Mouse (Mus musculus) stomach, postnatal 0 days (tissue): ENCODE results near the gene Masp1. TPM values are rescaled to one million over a fixed set of nuclear protein-coding genes. Genes with fewer than 3 reads are reported as not detected.

Experiments
- ATAC-seq: fragments of 200-750 bp; cut with Nextera tagmentation; 2 replicates; pipeline ENCODE4 v1.8.0; 2017; ENCODE audit not compliant: low FRiP score, low TSS enrichment
- DNase-seq: peaks from one replicate; pipeline ENCODE4 v3.0.0-alpha.2; 2016; ENCODE audit warnings: low spot score
- H3K27ac ChIP-seq: fragments of 300-500 bp; sonication (generic); replicated peaks from 2 replicates; pipeline ENCODE4 v1.5.1; 2014; ENCODE audit warnings: mild to moderate bottlenecking, control low read depth
- H3K27me3 ChIP-seq: fragments of 300-500 bp; sonication (generic); 2 replicates; pipeline ENCODE4 v1.6.1; 2014; ENCODE audit warnings: low read length; ENCODE audit not compliant: control insufficient read depth, insufficient read depth
- H3K36me3 ChIP-seq: fragments of 300-500 bp; sonication (generic); 2 replicates; pipeline ENCODE4 v1.6.1; 2014; ENCODE audit warnings: low read length, mixed read lengths; ENCODE audit not compliant: control insufficient read depth, insufficient read depth
- H3K4me1 ChIP-seq: fragments of 300-500 bp; sonication (generic); replicated peaks from 2 replicates; pipeline ENCODE4 v1.6.1; 2014; ENCODE audit warnings: antibody characterized with exemption; ENCODE audit not compliant: control insufficient read depth, insufficient read depth
- H3K4me2 ChIP-seq: fragments of 300-500 bp; sonication (generic); replicated peaks from 2 replicates; pipeline ENCODE4 v1.6.1; 2014; ENCODE audit warnings: low read depth, mild to moderate bottlenecking, control low read depth, moderate library complexity
- H3K4me3 ChIP-seq: fragments of 300-500 bp; sonication (generic); 2 replicates; pipeline ENCODE4 v1.5.1; 2014; ENCODE audit warnings: low read depth, low read length, control low read depth
- H3K9ac ChIP-seq: fragments of 300-500 bp; sonication (generic); 2 replicates; pipeline ENCODE4 v1.6.1; 2014; ENCODE audit warnings: mild to moderate bottlenecking, low read length, control low read depth, mixed read lengths
- H3K9me3 ChIP-seq: fragments of 300-500 bp; sonication (generic); 2 replicates; pipeline ENCODE4 v1.6.1; 2016; ENCODE audit warnings: low read length; ENCODE audit not compliant: control insufficient read depth
- CTCF ChIP-seq: IDR thresholded peaks from 2 replicates; pipeline ENCODE4 v1.5.1; 2016; ENCODE audit warnings: antibody characterized with exemption, low read depth, mild to moderate bottlenecking, moderate library complexity
- EP300 ChIP-seq: optimal IDR thresholded peaks from 2 replicates; pipeline ENCODE3; 2016; ENCODE audit warnings: antibody characterized with exemption
- WGBS: fragments of 180-500 bp; shearing (Covaris S2); extraction: QIAGEN DNeasy Blood & Tissue Kit; methylation state at CpG from one replicate; pipeline ENCODE4 v1.1.7; 2014; 5-methylcytosine and 5-hydroxymethylcytosine counted together
- polyA plus RNA-seq: library from polyadenylated mRNA; unstranded; fragments of >200 nt; fragmentation: Nextera tagmentation; extraction: Ambion mirVana; gene quantifications from 2 replicates; pipeline ENCODE4 v1.2.1, GENCODE M21; 2015

Masp1 gene
- polyA plus RNA-seq, 1 experiment from 2014 or later = 0.68 TPM

GRCm38 (mm10) chr16:23497881-23498280 lies 22.7 kb downstream of the Masp1 start:
- Histone ChIP-seq H3K36me3 (no peaks in the 10 kb centered on the region), H3K27me3 (no peaks in the 10 kb centered on the region), H3K9ac (no peak overlapping the region), H3K4me1 (no peaks in the 10 kb centered on the region), H3K4me2 (no peak overlapping the region), H3K27ac (no peak overlapping the region), H3K4me3 (no peak overlapping the region), H3K9me3 (no peaks in the 10 kb centered on the region)
- DNase-seq = no peak
- no peak for ATAC-seq
- 29% methylated on average over 1 of the region's 1 CpGs for WGBS
- TF ChIP-seq CTCF (no peak), EP300 (no peak)

DNA sequence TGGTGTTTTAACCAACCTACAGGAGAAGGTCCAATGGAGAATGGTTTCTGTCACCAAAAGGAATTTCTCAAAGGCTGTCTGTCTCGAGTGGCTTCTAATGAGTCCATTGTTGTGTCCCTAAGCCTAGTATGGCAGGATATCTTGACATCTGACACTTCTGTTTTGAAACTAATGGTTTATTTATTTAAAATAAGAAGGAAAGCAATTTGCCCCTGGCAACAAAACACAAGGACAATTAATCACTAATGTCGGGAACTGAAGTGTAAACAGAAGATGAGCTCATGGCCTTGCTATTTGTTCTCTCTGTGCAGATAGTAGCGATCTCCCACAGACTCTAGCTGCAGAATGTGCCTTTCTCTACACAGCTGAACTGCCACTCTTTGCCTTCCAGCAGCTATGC lies 23.2 kb downstream of the Masp1 start:
- TF ChIP-seq CTCF (no peak), EP300 (no peak)
- no peak for DNase-seq
- H3K9ac ChIP-seq = no peak overlapping the region

DNA sequence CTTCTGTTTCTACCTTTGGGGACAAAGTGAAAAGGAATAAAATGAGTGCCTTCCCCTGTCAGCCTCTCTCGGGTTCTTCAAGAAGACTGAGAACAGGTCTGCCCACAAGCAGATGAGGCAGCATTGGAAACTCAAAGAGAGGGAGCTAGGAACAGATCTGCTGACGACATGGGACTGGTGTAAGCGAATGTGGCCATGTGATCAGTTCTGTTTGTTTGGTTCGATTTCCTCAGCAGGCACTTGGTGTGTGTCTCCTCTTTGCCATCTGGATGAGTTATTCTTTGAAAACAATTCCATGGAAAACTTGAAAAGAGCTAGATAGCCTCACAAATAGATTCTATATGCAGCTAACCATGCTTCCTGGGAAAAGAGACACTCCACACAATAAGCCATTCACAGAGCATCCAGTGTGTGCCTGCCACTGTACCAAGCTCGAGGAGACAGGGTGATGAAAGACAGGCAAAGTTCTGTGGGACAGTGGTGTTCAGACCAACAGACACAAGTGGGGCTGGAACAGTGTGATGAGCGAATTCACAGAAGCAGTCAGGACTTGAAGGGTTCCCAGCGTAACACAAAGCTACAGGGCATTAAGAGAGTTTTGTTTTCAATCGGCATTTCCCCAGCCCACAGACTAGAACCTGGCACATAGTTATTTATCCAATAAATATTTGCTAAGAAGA lies 24.2 kb downstream of the Masp1 start:
- no peak for TF ChIP-seq EP300
- TF ChIP-seq CTCF = no peak
- Histone ChIP-seq H3K4me1 (no peaks in the 10 kb centered on the region), H3K36me3 (no peaks in the 10 kb centered on the region), H3K9ac (no peak overlapping the region), H3K4me2 (no peak overlapping the region), H3K27ac (no peak overlapping the region), H3K4me3 (no peak overlapping the region), H3K27me3 (no peaks in the 10 kb centered on the region), H3K9me3 (no peaks in the 10 kb centered on the region)
- 63% methylated on average over 8 of the region's 8 CpGs for WGBS
- DNase-seq = no peak
- ATAC-seq = no peak

More for the DNA sequence above, 23.2 kb downstream of the Masp1 start:
- Histone ChIP-seq H3K9me3 (no peaks in the 10 kb centered on the region), H3K36me3 (no peaks in the 10 kb centered on the region), H3K27ac (no peak overlapping the region), H3K4me1 (no peaks in the 10 kb centered on the region), H3K27me3 (no peaks in the 10 kb centered on the region), H3K4me3 (no peak overlapping the region), H3K4me2 (no peak overlapping the region; the same call in 1 of the 2 replicates)
- peak; percentile 73; the same call in 1 of the 2 replicates for ATAC-seq
- 10% methylated on average over 3 of the region's 3 CpGs for WGBS

DNA sequence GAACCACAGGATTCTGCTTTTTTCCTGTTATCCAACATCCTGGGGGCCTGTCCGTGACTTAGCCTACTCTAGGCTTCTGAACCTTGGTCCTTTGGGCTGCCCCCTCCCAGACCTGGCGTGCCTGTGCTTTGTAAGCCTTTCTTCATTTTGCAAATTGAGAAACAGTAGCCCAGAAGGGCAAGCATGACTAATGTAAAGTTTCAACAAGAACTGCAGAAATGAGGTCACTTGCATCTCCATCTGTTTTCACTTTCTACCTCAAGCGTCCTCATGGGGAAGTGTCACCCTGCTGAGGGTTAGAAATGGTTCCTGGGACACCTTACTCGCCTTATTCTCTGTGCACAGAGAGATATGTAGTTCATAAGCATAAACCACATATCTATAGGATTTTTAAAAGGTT lies 27.8 kb downstream of the Masp1 start:
- H3K4me3 ChIP-seq = no peak overlapping the region
- H3K4me1 ChIP-seq = no peaks in the 10 kb centered on the region
- TF ChIP-seq CTCF = no peak
- TF ChIP-seq EP300 = no peak
- no peaks in the 10 kb centered on the region for H3K9me3 ChIP-seq
- no peak overlapping the region for H3K9ac ChIP-seq
- ATAC-seq = no peak
- no peaks in the 10 kb centered on the region for H3K27me3 ChIP-seq
- H3K36me3 ChIP-seq = no peaks in the 10 kb centered on the region
- WGBS = 84% methylated on average over 4 of the region's 4 CpGs
- no peak overlapping the region for H3K4me2 ChIP-seq
- DNase-seq = no peak
- H3K27ac ChIP-seq = no peak overlapping the region

GRCm38 (mm10) chr16:23483292-23483691 lies 37.3 kb downstream of the Masp1 start:
- ATAC-seq = no peak
- WGBS = 74% methylated on average over 10 of the region's 10 CpGs
- Histone ChIP-seq H3K4me3 (no peak overlapping the region), H3K27ac (no peak overlapping the region), H3K9me3 (no peaks in the 10 kb centered on the region), H3K4me1 (no peaks in the 10 kb centered on the region), H3K4me2 (no peak overlapping the region), H3K9ac (no peak overlapping the region), H3K36me3 (no peaks in the 10 kb centered on the region), H3K27me3 (no peaks in the 10 kb centered on the region)
- no peak for DNase-seq
- no peak for TF ChIP-seq CTCF
- no peak for TF ChIP-seq EP300

DNA sequence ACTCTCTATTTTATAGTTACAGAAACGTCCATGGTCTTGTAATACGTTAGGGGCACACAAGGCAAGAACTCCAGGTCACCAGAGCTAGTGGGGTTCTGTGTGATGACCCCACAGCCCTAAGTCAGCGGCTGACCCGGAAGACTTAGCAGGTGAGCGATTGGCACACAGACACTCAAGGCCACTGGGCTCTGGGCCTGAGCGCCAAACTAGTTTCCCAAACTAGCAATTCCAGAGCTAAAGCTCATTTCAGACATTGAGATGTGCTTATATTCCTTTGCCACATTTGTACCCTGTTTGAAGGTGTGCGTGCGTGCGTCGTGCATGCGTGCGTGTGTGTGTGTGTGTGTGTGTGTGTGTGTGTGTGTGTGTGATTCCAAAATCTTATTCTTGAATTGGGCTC lies 37.8 kb downstream of the Masp1 start:
- ATAC-seq (no peak), DNase-seq (no peak)
- 97% methylated on average over 12 of the region's 12 CpGs for WGBS
- Histone ChIP-seq H3K9me3 (no peaks in the 10 kb centered on the region), H3K27ac (no peak overlapping the region), H3K27me3 (no peaks in the 10 kb centered on the region), H3K4me2 (no peak overlapping the region), H3K9ac (no peak overlapping the region), H3K4me1 (no peaks in the 10 kb centered on the region), H3K4me3 (no peak overlapping the region), H3K36me3 (no peaks in the 10 kb centered on the region)
- TF ChIP-seq EP300 (no peak), CTCF (no peak)
